Mouse (Mus musculus) midbrain, postnatal 0 days (tissue): ENCODE measurements at regions not wholly inside any gene's neighbourhood (a gene's known extent, or its start where the extent isn't known, plus 50 kb on each side); places are given as distances from the start of the nearest gene placed in this dataset.

ENCODE experiments used
- ATAC-seq: fragments of 200-750 bp; cut with Nextera tagmentation; 2 replicates; pipeline ENCODE4 v1.8.0; 2017; ENCODE audit warnings: moderate number of reproducible peaks, mild to moderate bottlenecking, moderate TSS enrichment, moderate library complexity; ENCODE audit not compliant: low FRiP score
- DNase-seq: peaks from one replicate; pipeline ENCODE4 v3.0.0-alpha.2; 2015; ENCODE audit warnings: low spot score
- H3K27ac ChIP-seq: fragments of 300-500 bp; sonication (generic); 2 replicates; pipeline ENCODE4 v1.5.1; 2014; ENCODE audit warnings: low read depth, mild to moderate bottlenecking, low read length, mixed read lengths
- H3K27me3 ChIP-seq: fragments of 300-500 bp; sonication (generic); 2 replicates; pipeline ENCODE4 v1.6.1; 2014; ENCODE audit warnings: low read length, control low read depth, mixed read lengths; ENCODE audit not compliant: insufficient read depth
- H3K36me3 ChIP-seq: fragments of 300-500 bp; sonication (generic); 2 replicates; pipeline ENCODE4 v1.6.1; 2014; ENCODE audit warnings: low read length, control low read depth, mixed read lengths; ENCODE audit not compliant: insufficient read depth
- H3K4me1 ChIP-seq: fragments of 300-500 bp; sonication (generic); 2 replicates; pipeline ENCODE4 v1.6.1; 2014; ENCODE audit warnings: mild to moderate bottlenecking, control low read depth, antibody characterized with exemption, low read length, mixed read lengths; ENCODE audit not compliant: insufficient read depth
- H3K4me2 ChIP-seq: fragments of 300-500 bp; sonication (generic); 2 replicates; pipeline ENCODE4 v1.6.1; 2014; ENCODE audit warnings: low read depth, mild to moderate bottlenecking, low read length, mixed read lengths; ENCODE audit not compliant: poor library complexity, severe bottlenecking
- H3K4me3 ChIP-seq: fragments of 300-500 bp; sonication (generic); 2 replicates; pipeline ENCODE4 v1.5.1; 2014; ENCODE audit warnings: low read depth, mild to moderate bottlenecking, low read length, moderate library complexity
- H3K9ac ChIP-seq: fragments of 300-500 bp; sonication (generic); replicated peaks from 2 replicates; pipeline ENCODE4 v1.6.1; 2014; ENCODE audit warnings: mild to moderate bottlenecking, low read length, moderate library complexity, mixed read lengths; ENCODE audit not compliant: poor library complexity, severe bottlenecking
- H3K9me3 ChIP-seq: fragments of 300-500 bp; sonication (generic); 2 replicates; pipeline ENCODE4 v1.6.1; 2016; ENCODE audit warnings: low read length, control low read depth
- CTCF ChIP-seq: IDR thresholded peaks from 2 replicates; pipeline ENCODE4 v1.5.1; 2016; ENCODE audit warnings: antibody characterized with exemption, mild to moderate bottlenecking
- whole genome bisulfite sequencing: fragments of 180-500 bp; shearing (Covaris S2); extraction: QIAGEN DNeasy Blood & Tissue Kit; methylation state at CpG from one replicate; pipeline ENCODE4 v1.1.7; 2014; 5-methylcytosine and 5-hydroxymethylcytosine counted together

DNA sequence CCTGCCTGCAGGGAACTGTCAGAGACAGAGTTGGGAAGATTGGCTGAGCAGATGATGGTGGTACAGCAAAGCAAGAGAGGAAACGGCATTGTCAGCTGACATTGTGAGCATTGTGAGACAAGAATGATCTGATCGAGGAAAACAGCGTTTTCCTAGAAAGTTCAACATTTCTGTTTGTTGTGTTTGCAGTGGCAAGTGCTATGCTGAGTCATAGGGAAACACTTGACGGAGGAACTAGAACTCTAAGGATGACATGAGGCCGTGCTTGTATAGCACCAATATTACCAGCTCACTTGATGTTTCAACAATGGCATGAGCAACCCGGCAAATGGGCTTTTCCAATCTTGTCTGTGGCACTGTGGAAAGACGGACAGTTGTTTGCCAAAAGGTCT is 146.7 kb upstream of the Serp2 start:
- ATAC-seq (no peak), DNase-seq (no peak)
- Histone ChIP-seq H3K27me3 (no peaks in the 10 kb centered on the region), H3K9me3 (no peaks in the 10 kb centered on the region), H3K4me2 (no peak overlapping the region), H3K9ac (no peak overlapping the region), H3K27ac (no peak overlapping the region), H3K36me3 (no peaks in the 10 kb centered on the region), H3K4me3 (no peak overlapping the region), H3K4me1 (no peaks in the 10 kb centered on the region)
- 88% methylated on average over 7 of the region's 7 CpGs for WGBS
- no peak for TF ChIP-seq CTCF

DNA sequence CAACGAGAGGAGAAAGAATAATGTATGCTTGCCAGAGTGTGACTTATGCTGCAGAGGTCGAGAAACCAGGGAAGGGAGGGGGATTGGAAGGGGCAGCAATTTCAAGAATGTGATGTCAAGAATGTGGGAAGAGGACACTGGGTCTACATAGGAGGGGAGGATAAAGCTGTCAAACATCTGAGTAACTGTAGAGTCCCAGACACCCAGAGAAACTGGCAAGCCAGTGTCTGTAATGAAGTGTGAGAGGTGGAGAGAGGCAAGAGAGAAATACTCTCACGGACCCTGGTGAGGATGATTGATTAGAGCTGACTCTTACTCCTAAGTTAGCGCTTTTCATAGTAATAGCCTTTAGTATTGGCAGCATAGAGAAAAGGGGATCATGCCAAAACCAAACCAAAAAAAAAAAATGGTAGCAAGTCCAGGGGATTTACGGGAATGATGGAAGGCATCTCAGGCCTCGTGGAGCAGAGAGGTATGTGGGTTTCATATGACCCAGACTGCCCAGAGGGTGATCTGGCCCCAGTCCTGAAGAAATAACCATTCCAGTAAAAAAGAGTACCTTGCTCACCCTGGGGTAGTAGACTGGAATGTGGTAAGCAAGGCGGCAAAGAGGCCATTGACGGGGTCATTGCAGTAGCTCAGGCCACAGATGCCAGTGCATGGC is 146.2 kb upstream of the Serp2 start:
- Histone ChIP-seq H3K4me3 (no peak overlapping the region), H3K9me3 (no peaks in the 10 kb centered on the region), H3K9ac (no peak overlapping the region), H3K4me1 (no peaks in the 10 kb centered on the region), H3K27ac (no peak overlapping the region), H3K36me3 (no peaks in the 10 kb centered on the region), H3K4me2 (no peak overlapping the region), H3K27me3 (no peaks in the 10 kb centered on the region)
- 73% methylated on average over 8 of the region's 8 CpGs for WGBS
- no peak for ATAC-seq
- TF ChIP-seq CTCF, result no peak
- DNase-seq, result no peak

DNA sequence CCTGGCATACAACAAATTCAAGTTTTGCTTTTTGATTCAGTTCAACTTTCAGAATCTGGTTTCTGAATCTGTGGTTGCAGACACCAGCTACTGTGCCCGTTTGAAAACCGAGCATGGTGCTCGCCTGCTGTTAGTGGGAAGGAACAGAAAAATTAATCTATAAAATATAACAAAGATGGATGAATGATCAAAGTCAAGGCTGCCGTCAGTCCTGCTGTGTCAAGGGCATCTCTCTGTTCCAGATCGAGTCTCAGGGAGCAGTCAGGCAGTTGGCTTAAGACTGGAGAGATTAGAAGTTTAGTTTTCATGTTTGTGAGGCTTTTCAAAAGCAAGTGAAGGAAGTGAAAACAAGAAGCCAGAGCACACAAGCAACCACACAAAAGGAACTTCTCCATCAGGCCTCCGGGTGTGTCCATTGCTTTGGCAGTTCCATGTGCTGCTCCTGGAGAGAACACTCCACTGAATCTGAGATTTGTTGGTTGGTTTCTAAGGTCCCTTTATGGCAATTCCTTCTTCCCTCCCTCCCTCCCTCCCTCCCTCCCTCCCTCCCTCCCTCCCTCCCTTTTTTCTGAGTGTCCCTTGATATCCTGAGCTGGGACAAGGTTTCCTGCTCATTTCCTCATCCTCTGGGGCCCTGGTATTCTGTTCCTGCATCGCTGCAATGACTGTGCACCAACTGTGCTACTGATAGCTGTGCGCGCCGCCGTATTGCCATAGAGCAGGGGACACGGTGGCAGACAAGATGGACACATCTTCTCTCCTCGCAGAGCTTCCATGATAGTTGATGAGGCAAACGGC is 145.4 kb upstream of the Serp2 start:
- no peaks in the 10 kb centered on the region for H3K36me3 ChIP-seq
- no peak overlapping the region for H3K27ac ChIP-seq
- no peaks in the 10 kb centered on the region for H3K27me3 ChIP-seq
- no peak for ATAC-seq
- no peak overlapping the region for H3K9ac ChIP-seq
- H3K4me1 ChIP-seq, result no peaks in the 10 kb centered on the region
- WGBS, result 62% methylated on average over 14 of the region's 14 CpGs
- no peak for TF ChIP-seq CTCF
- no peak overlapping the region for H3K4me3 ChIP-seq
- no peaks in the 10 kb centered on the region for H3K9me3 ChIP-seq
- DNase-seq, result no peak
- no peak overlapping the region for H3K4me2 ChIP-seq

DNA sequence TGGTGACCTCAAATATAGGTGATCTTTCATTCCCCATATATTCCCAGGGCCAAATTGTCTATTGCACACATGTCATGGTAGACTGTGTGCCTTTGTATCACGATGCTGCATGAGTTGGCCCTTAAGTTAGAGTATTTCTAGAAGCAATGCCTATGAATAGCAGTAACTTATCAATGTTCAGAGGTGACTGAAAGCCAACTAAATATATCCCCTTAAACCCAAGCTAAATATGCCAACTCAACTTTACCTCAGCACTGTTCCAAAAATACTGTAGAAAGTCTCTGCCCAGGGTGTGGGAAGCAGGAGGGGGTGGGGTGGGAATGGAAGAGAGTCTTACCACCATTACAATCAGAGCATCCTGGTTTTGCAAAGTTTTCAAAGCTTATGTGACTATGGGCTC is 144.6 kb upstream of the Serp2 start:
- H3K36me3 ChIP-seq, result no peaks in the 10 kb centered on the region
- no peak overlapping the region for H3K4me3 ChIP-seq
- H3K9me3 ChIP-seq, result no peaks in the 10 kb centered on the region
- ATAC-seq (no peak), DNase-seq (no peak)
- WGBS, result 86% methylated on average over 1 of the region's 1 CpGs
- TF ChIP-seq CTCF, result no peak
- H3K27me3 ChIP-seq, result no peaks in the 10 kb centered on the region
- no peak overlapping the region for H3K4me2 ChIP-seq
- no peak overlapping the region for H3K27ac ChIP-seq
- H3K9ac ChIP-seq, result no peak overlapping the region
- H3K4me1 ChIP-seq, result no peaks in the 10 kb centered on the region

DNA sequence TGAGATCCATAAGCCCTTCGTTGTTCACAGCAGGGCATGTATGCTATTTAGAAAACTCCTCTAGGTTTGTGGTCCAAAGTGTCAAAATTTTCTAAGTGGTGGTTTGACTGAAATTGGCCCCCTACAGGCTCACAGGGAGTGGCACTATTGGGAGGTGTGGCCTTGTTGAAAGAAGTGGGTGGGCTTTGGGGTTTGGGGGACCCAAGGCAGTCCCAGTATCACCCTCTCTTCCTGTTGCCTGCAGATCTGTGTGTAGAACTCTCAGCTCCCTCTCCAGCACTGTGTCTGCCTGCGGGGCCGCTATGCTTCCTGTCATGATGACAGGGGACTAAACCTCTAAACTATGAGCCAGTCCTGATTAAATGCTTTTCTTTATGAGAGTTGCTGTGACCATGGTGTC is 144.1 kb upstream of the Serp2 start:
- Histone ChIP-seq H3K9me3 (no peaks in the 10 kb centered on the region), H3K27me3 (no peaks in the 10 kb centered on the region), H3K4me1 (no peaks in the 10 kb centered on the region), H3K4me2 (no peak overlapping the region), H3K4me3 (no peak overlapping the region), H3K36me3 (no peaks in the 10 kb centered on the region), H3K27ac (no peak overlapping the region), H3K9ac (no peak overlapping the region)
- DNase-seq (no peak), ATAC-seq (no peak)
- WGBS, result 85% methylated on average over 3 of the region's 3 CpGs
- no peak for TF ChIP-seq CTCF

DNA sequence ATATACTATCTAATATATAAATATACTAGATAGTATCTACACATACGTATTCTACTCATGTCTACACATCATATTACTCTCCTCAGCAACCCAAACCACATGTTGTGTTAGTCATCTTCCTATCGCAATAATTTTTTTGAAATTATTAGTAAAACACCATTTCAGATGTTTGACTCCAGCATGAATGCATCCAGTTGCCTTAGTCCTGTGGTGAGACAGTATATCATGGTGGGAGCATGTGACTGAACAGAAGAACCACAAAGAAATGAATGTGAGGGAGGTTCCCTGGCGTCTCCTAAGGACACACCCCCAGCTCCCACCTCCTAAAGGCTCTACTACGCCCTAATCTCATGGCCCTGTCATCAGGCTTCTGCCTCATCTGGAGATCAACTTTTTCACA is 143.5 kb upstream of the Serp2 start:
- Histone ChIP-seq H3K4me1 (no peaks in the 10 kb centered on the region), H3K27ac (no peak overlapping the region), H3K9ac (no peak overlapping the region), H3K27me3 (no peaks in the 10 kb centered on the region), H3K9me3 (no peaks in the 10 kb centered on the region), H3K4me3 (no peak overlapping the region), H3K4me2 (no peak overlapping the region), H3K36me3 (no peaks in the 10 kb centered on the region)
- 91% methylated on average over 4 of the region's 4 CpGs for WGBS
- DNase-seq (no peak), ATAC-seq (no peak)
- TF ChIP-seq CTCF, result no peak
